Mouse (Mus musculus) frontal cortex, postnatal 14 days (tissue): ENCODE data around the gene Gm5737.

Experiments
- DNase-seq, 2 experiments: peaks; one replicate each; pipeline ENCODE4 v3.0.0; 2022; ENCODE audit warnings: low spot score in 2 of 2

Gm5737 gene

DNA sequence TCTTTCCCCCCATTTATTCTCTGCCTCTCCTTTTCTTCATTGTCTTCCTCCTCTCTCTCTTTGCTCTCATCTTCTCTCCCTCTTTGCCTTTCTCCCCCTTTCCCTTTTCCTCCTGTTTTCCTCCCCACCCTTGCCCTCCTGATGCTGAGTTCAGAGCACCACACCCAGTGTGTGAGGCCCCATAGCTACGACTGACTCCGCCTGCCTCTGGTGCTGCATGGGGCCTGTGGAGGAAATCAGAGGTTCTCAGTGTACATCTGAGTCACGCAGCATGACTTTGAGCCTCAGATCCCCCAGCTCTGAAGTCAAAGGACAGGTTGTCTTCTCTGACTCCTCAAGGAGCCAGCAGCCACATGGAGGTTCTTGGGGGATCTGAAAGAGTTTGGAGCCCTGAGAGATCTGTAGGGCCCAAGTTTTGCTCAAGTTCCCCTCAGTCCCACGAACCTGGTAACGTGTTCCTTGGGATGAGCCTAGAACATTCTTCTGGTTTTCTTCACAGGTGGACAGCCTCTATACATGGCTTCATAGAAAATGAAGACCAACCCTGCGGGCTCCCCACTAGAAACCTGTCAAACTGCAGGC is at the start of gene Gm5737:
Gene Gm5737 (plus strand): TSS at position 532 of the 582 bp plus-strand sequence.
- no peak for DNase-seq

DNA sequence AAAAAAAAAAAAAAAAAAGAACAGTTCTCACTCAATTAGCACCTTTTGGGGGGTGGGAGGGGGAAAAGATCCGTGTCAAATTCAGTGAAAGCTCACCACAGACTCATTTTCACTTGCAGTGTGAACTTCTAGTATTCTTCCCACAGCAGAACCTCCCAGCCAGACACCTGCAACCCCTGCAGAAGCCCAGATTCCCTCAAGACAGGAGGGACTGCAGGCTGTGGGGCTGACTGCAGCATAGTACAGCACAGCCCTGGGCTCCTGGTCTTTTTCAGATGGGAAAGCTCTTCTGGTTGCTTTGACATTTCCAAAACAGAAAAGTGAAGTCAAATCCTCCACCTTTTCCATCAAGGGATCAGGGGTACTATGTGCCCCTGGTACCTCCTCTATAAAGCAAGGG is 44.8 kb upstream of the Gm5737 start:
- no peak for DNase-seq

DNA sequence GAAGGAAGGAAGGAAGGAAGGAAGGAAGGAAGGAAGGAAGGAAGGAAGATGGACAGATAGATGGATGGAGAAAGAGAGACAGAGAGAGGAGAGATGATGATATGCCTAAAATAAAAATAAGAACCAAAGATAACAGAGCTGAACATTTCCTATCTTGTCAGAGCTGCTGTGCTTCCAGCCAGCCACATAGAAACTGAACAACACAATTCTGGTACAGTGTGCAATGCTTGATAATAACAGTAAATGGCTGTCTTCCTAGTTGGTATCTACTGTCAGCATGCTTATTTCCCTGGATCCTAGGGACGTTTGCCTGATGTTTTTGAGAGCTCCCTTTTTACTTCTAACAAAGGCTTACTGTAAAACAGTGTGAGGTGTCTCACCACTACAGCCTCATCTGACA is 40.8 kb upstream of the Gm5737 start:
- no peak for DNase-seq

DNA sequence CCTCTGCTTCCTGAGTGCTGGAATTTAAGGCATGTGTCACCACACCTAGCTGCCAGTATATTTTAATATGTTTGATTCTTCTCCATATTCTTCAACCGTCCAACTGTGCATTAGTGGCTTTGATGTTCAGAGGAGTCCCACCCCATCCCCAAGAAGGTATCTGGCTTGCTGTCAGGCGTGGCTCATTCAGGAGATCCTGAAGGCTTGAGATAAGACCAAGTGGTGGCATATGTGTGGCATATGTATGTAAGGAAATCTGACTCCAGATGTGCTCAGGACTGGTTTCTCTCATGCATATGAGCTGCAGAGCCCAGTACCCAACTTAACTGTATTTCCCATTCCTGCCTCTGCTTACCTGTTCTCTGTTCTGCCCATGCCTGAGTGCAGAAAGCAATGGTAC is 34.2 kb upstream of the Gm5737 start:
- no peak for DNase-seq

DNA sequence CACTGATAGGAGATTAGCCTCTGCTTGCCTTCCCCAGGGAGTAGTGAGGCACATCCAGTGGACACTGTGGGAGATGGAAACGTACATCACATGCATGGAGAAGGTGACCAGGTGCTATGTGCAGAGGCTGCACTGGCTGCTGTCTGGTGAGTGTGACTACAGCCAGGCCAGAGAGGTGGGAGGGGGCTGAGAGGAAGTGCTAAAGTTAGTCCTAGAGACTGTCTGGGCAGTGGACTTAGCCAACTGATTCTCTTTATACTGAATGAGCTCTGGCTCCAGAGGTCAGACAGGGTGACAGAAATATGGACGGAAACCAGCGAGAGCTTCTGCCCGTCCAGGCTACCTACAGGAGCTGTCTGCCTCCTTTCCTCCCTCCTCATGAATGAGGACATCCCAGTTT is 16.6 kb upstream of the Gm5737 start:
- no peak for DNase-seq

DNA sequence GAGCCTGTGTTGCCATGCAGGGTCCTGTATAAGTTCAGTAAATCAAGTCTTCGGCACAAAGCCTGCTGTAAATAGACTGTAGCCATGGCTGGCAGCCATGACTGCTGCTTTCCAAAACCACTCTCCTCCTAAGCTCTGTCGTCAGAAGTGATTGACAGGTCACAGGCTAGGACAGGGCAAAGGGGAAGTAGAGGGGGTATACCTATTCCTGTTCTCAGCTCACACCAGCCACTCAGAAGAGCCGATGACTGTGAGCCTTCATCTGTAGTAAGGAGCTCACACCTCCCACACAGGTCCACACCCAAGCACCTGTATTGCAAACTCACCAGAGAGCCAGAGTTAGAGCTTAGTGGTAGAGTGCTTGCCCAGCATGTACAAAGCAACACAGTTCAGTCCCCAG is 15.8 kb upstream of the Gm5737 start:
- no peak for DNase-seq

DNA sequence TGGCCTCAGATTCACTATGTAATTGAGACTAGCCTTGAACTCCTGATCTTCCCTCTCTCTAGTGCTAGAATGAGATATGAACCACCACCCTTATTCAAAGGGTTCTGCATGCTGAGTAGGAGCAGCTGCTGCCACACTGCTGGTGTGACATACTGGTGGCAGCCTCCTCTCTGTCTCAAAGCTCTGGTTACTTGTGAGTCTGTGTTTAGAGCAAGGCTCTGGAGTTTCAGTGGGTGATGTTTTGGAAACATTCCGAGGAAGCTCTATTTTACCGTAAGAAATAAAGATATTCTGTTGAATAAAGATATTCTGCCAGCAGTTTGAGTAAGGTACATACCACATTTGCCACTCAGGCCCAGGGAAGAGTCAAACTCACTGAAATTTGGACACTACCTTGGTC is 8.9 kb upstream of the Gm5737 start:
- no peak for DNase-seq

DNA sequence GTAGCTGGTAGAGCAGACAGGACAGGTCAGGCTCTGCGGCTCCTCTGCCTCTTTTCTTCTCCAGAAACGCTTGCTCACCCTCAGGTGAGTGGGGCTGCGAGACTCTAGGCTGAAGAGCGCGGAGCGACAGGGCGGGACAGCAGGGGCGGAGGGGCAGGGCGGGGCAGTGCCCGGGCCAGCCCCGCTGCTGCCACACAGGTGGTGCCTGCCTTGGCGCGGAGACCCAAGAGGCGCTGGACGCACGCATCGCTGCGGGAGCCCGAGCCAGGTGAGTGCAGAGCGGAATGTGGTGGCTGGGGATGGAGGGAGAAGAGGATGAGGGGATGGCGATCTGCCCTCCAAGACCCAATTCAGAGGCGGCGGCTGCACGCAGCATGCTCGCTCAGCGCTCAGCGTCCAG is 2.5 kb upstream of the Gm5737 start:
- DNase-seq = no peak

DNA sequence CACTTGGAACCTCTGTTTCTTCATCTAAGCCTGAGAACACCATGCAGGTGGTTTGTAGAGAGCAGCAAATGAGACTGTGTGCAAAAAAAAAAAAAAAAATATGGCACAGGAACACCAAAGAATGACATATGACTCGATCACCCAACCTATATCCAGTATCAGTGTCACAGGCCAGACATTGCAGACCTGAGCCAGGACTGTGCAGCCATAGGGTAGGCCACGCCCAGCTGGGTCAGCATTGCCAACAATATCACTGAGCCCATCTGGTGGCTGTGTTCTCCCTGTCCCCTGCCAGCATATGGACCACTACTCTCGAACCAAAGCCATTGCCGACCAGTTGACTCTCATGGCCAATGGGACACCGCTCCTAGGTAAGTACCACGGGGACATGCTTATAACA is 5.4 kb downstream of the Gm5737 start:
- no peak for DNase-seq

DNA sequence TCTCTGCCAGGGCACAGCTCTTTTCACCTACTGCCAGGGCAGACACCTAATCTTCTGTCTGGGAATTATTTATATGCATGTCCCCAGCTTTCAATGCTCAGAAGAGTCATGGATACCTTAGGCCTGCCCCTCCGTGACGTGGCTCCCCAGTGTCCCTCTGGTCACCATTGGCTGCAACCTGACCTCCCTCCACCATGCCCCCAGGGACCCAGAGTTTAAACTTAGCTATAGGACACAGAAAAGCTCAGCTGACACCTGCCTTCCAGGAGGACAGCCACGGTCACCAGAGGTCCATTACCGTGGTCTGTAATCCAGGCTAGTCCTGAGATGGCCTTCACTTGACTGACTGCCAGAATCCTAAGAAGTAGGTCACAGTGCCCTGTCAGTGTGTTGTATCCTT is 7.2 kb downstream of the Gm5737 start:
- DNase-seq = no peak

DNA sequence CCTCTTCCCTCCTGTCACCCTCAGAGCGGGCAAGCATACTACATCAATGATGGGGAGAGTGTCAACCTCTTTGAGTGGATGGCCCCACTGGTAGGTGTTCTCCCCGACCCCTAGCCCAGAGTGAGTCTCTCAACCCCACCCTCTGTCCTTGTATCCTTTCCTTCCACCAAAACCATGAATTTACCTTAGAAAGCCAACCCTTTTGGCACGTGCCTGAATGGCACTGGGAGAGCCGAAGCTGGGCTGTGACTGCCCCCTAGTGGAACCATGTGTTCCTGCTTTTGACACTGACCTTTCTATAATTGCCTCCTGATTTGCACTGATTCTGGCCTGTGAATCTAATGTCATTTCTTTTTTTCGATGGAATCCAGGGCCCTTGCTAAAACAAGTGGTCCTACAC is 11.1 kb downstream of the Gm5737 start:
- peak; percentile 42 to 52 for DNase-seq

DNA sequence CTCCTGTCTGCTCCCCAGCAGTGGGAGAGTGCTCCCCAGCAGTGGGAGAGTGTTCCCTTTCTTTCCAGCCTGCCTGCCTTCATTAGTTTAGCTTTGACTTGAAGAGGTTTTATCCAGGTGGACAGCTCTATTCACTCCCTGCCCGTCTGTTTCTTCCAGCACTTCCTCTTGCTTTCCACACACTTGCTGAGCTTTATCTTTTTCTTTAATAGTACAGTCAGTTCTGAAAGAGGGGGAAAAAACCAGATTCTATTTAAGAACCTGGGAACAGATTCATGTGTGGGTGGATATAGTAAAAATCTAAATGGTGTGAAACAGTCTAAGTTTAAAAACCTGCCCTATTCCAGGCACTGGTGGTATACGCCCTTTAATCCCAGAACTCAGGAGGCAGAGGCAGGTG is 12.9 kb downstream of the Gm5737 start:
- DNase-seq = no peak

DNA sequence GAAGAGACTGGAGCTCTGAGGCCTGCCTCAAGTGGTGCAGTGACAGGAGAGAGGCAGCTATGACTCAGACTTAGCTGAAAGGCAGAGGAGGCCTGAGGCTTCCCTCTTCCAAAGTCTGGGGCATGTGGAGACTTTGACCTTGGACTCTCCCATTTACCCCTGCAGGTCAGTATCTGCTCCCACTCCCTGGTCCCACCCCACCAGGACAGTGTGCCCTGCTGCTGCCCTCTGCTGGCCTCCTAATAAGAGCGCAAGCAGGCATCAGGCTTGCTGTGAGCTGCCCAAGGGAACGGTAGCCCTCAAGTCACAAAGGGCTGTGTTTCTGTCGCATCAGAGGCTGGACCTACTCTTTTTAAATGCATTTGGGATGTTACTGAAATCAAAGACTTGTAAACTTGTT is 14.2 kb downstream of the Gm5737 start:
- no peak for DNase-seq

DNA sequence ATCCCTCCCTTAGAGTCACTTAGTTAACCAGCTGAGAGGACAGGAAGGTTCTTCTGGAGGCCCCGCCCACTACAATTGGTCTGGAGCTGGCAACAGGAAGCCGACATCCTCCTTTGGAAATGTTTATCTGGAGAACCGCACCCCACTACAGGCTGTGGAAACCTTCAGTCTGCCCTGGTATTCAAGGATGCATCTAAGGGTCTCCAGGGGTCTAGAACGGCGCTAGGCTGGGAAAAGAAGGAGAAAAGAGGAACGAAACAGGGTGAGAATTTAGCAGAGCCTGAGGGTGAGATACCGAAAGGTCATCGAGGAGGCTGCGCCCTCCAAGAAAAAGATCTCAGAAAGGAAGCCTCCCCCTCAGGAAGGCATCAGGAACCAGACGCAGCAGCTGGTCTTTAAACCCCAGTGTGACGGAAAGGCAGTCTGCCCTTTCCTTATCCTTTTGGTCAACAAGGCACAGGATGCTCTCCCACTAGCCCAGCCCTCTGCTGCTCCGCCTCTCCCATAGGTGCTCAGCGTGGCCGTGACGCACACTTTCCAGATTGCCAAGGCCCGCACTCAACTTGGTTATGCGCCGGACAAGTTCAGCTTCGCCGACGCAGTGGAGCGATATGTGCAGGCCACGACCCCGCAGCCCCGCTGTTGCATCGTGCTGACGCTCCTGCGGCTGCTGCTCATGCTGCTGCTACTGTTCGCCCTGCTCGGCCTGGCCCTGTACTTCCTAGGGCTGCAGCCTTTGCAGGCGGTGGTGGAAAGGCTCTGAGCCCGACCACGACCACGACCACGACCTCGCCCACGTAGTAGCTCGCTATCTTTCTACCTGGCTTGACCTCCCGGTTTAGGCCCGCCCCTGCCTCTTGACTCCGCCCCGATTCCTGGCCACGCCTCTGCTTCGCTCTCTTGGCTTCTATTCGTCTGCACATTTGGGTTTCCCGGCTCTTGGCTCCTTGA is 18.5 kb downstream of the Gm5737 start:
- DNase-seq = peak; percentile 38 to 45

DNA sequence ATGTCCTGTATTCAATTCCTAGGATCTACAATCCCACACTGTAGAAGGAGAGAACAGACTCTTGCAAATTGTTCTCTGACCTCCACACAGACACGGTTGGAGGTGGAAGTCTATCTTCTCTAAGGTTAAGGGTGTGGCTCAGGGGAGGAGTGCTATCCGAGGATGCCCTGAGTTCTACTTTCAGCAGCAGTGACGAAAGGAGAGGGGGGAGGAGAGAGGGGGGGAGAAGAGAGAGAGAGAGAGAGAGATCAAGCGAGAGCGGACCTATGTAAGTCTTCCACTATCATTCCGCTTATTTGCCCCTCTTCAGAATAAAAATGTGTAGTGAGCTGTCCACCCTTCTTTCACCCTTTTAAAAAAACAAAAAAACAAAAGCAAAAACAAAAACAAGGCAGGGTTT is 22.3 kb downstream of the Gm5737 start:
- DNase-seq = no peak

DNA sequence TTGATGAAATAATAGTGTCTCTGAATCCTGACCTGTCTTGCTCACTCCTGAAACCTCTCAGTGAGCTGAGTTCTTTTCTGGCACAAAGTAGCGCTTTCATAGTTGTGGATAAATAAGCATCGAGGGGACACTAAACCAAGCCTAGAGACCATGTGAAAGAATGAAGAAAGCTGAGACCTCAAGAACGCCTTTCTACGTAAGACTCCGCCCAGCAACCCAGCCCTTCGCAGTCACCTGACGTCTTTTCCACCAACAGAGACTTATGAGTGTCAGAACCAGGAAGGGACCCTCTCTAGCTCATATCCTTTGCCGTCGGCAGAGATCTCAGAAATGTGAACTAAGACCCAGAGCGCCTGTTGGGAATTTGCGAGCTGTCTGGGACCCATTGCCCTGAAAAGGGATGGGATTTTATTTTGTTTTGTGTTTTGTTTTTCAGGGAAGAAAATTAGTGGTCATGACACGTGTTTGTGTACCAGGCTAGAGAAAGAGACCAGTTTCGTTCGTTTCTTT is 22.8 kb downstream of the Gm5737 start:
- DNase-seq = peak; percentile 55 to 60

DNA sequence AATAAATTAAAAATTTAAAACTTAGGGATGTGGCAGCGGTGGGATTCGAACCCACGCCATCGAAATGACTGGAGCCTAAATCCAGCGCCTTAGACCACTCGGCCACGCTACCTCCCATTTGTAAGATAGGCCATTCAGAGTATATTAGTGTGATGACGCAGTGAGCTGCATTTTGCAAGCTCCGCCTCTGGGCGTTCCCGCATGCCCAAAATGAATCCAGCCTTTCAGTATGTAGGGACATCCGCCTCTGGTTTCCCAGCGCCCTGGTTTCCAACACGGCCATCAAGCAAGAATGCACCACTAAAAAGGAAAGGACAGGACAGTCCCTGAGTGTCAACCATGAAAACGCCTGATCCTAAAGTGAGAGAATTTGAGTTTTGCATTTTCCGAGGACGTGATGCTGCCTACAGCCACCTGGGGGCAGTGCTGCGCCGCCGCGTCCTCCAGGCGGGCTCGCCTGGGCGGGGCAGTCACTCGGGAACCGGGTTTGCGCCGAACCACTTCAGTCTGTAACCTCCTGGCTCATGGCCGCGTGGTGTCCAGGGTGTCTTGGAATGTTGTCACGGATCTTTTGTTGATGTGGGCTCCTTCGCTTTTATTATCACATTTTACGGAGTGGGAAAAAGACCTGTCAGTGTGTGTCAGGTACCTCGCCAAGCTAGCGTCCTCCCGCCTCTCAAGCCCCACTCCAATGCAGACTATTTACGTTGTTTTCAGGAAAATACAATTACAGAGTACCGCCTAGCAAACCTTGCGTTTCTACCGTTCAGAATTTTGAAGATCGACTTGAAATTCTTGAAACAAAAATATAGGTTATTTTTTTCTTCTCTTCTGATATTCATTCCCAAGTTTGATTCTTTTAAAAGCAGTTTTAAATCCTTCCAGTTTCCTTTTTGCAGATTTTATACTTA is 23.5 kb downstream of the Gm5737 start:
- DNase-seq = peak; percentile 91 to 98

DNA sequence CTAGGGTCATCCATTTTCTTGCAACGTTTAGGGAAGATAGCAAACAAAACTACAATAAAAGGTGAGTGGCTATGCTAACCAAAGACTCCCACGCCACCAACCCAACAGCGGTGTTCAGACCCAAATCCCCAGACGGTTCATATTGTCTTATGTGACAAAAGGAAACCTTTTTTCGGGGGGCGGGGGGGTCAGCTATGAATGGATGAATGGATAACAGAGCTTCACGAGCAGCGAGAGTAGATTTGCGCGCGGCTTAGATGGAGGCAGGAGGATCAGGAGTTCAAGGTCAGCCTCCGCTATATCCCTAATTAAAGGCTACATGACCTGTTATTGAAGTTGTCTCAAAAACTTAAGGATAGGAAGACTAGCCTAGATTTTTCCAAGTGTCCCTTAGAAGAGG is 24.2 kb downstream of the Gm5737 start:
- no peak for DNase-seq

DNA sequence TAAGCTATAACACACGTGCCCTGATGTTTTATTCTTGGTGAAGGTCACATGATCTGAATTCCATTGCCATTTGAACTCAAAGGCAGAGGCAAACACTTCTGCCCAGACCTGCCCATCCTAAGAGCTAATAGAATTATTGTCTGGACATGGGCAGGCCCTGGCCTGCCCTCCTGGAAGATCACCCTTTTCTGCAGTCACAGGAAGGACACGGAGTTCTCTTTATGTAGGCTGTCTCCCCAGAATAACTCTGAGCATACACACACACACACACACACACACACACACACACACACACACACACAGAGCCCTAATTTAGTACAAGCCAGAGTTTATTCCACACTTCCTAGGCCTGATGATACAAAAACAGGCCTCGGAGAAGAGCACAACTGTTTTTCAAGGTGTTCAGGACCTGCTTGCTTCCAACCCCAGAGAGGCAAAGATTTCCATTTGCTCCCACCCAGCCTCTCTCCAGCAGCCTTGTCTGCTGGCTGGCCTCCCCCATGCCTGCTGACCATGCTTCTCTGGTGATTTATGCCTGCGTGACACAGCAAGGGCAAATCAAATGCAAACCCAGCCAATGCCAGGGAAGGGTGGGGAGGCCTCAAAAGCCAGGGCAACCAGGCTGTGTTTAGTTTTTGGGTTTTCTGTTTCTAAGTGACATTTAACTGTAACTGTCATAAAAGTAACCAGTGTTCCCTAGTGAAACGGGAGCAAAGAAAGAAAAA is 26.4 kb downstream of the Gm5737 start:
- DNase-seq = no peak

DNA sequence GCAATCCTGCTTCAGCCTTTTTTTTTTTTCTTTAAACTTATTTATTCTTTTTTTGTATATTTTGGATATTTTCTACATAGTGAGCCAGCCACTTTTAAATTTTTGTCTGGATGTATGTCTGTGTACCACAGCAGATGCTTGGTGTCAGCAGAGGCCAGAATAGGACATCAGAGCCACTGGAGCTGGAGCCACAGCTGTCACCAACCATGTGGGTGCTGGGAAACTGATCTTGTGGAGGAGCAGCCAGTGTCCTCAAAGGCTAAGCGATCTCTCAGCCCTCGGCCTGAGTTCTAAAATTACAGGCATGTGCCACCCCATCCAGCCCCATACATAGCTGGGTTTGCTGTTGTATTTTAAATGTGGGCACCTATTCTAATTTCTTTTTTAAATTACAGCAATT is 27.6 kb downstream of the Gm5737 start:
- no peak for DNase-seq

DNA sequence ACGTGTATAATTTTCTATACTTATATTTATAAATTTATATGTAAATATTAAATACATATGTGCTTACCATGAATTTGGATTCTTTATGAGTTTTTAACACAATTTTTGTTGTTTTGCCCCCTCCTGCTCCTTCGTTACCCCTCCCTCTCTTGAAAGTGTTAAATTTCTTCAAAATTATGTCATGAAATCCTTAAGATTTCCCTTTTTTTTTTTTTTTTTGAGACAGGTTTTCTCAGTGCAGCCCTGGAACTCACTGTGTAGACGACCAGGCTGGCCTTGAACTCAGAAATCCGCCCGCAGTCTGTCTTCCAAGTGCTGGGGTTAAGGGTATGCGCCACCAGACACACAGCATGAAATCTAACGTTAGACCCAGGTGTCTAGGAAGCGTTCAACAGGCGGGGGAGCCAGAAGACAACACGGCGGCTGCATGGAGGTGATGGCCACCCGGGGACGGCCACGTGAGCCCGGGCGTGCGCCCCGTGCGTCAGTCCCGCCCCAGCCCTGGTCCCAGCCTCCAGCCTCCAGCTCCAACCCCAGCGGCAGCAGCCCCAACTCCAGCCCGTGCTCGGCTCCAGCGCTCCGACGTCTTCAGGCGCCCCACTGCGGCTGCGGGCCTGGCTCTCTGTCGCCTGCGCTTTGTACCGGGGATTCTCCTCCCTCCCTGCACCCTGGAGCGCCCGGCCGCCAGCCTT is 30.3 kb downstream of the Gm5737 start, which contains the start of gene Eef2k:
Gene Eef2k (plus strand): TSS at position 487 of the 692 bp plus-strand sequence.
- DNase-seq = peak; percentile 74 to 76
